Mouse (Mus musculus) frontal cortex, adult (tissue): Measurements from ENCODE around the gene Gramd4.
"Not testable (repeated sequence)": the region's sequence is repeated elsewhere in the genome, so short reads cannot be mapped to it uniquely, and the experiment has no call there.

Experiments used
- ATAC-seq: cut with Nextera tagmentation; 2 replicates; pipeline ENCODE4 v1.9.2; 2017; ENCODE audit warnings: mild to moderate bottlenecking, moderate library complexity, mixed read lengths; ENCODE audit not compliant: low TSS enrichment

The Gramd4 gene

DNA sequence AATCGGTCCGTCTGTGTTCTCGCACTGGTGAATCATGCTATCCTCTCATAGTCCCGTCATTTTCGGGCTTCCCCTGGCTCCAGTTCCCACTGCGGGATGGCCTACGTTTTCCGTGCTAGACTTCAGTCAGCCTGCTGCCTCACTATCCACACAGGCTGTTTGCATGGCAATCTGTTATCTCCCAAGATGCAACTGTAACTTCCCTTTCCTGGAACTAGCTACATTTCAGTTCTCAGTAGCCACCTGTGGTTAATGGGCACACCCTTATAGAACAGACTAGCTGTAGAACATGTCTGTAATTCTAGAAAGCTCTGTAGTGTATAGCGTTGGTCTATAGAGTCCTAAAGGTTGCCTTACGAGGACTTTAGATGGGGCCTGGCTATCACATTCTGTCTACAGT, 6.3 kb upstream of the Gramd4 start:
- ATAC-seq: 0 out of 2 replicates have a peak, but pooled peaks have one; percentile 24

DNA sequence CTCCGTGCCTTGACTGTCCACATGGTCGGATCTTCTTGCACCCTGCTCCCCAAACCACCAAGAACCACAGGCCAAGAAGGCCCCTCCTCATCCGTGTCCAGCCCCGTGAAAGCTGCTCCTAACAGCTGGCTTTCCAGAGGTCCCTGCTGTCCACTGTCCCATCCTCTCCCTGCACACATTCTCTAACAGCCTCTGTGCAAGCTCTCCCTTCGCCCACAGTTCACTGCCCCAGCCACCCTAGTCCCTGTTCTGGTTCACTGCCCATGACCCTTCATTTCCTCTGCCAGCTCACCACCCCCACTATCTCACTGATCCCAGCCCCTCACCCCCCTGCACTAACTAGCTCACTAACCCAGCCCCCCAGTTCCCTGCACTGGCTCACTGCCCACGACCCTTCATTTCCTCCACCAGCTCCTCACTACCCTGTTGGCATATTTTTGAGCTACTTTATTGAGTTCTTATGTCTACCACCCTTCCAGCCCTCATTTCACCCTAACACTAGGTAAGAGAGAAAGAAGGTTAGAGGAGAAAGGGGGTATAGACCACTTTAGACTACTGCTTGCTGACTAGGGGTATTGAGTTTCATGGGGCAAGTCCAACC, 5.5 kb upstream of the Gramd4 start:
- ATAC-seq: no peak

DNA sequence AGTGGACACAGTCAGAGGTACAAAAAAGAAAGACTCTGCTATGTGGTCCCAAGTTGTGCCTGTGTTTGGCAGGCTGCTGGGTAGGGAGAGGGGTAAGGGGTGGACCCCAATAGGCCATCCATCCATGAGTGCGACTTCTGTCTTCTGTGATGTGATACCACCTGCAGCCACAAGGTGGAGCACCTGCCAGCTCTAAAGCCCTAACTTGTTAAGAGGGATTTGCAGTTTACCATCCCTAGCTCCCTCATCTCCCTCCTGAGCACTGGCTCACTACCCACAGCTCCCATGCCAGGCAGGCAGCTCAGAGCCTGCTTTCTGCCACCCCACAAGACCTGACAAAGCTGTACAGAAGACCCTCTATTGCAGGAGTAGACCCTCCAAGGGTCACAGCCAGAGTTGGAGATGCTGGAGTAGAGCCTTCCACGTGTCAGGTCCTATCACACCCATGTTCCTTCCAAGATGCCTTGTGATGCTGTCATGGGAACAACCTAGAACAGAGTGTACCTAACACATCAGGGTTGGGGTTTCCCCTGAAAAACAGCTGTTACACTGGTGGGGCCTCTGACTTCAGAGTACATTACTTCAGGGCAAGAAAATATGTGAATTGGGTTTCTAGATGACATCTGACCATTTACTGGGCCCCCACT, 3.5 kb upstream of the Gramd4 start:
- peak; percentile 66 for ATAC-seq

DNA sequence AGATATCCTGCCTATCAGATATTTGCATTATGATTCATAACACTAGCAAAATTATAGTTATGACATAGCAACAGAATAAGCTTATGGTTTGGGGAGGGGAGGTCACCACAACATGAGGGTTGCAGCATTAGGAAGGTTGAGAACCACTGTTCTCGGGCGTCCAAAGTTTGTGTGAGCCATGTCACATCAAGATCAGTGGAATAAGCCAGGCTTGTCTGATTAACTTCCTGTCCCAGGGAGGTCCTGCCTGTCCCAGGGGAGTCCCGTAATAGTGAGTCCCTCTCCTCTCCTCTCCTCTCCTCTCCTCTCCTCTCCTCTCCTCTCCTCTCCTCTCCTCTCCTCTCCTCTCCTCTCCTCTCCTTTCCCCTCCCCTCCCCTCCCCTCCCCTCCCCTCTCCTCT, 2.6 kb upstream of the Gramd4 start:
- not testable (repeated sequence) for ATAC-seq

DNA sequence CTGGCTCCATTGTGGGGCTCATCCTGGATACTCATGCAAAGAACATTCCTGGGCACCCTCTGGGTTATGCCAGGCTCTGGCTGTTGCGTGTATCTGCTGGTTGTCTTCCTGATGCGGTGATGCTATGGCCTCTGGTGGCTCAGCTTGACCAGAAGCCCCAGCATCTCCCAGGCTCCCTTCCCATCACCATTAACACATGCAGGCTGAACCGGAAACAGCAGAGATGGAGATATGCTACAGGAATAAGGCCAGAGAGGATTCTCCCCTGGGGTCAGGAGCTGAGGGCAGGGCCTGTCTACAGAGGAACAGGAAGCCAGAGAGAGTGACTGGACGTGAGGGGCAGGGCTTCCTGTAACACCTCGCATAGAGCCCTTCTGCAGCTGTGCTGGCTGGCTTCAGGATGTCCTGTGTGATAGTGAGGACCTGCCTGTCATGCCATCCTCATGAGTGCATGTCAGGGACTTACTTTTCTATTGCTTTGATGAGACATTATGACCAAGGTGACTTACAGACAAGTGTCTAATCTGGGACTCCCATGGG, 1.2 kb upstream of the Gramd4 start:
- ATAC-seq: no peak

DNA sequence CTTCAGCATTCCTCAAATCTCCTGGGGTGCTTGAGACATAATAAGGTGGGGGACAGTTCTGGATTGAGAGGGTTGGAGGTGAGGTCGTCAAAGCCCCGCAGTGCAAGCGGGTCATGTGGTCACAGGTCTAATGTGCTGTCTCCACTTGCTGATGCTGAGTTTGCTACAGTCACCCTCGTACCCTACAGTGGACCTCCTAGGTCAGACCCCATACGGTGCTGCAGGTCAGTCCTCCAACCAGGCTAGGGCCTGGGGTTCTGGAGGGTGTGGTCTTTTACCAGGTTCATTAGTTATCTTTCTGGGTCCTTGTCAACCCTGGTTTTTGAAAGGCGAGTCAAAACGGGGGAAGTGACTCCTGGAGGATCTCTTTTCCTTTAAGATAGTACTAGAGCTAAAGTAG, 413 bp downstream of the Gramd4 start:
- no peak for ATAC-seq

DNA sequence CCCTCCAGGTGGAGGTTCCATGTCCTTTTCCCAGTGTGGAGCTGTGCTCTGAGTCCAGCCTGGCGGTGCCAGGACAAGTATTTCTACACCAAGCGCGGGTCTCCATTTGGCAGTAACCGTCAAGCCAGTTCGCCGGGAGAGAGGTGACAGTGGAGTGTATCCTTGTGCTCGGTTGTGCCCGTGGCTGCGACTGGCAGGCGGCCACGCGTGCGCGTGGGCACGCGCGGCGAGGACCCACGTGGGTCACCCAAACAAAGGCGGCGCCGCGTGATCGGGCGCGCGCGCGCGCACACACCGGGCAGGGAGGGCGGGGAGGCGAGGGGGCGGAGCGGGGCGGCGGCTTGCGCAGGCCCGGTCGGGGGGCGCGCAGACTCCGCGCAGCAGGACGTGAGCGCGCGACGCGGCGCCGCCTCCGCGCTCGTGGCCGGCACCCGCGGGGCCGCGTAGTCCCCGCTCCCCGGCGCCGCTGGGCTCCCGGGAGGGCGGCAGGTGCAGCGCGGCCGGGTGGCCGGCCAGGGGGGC, 960 bp downstream of the Gramd4 start:
- peak; percentile 54 for ATAC-seq

DNA sequence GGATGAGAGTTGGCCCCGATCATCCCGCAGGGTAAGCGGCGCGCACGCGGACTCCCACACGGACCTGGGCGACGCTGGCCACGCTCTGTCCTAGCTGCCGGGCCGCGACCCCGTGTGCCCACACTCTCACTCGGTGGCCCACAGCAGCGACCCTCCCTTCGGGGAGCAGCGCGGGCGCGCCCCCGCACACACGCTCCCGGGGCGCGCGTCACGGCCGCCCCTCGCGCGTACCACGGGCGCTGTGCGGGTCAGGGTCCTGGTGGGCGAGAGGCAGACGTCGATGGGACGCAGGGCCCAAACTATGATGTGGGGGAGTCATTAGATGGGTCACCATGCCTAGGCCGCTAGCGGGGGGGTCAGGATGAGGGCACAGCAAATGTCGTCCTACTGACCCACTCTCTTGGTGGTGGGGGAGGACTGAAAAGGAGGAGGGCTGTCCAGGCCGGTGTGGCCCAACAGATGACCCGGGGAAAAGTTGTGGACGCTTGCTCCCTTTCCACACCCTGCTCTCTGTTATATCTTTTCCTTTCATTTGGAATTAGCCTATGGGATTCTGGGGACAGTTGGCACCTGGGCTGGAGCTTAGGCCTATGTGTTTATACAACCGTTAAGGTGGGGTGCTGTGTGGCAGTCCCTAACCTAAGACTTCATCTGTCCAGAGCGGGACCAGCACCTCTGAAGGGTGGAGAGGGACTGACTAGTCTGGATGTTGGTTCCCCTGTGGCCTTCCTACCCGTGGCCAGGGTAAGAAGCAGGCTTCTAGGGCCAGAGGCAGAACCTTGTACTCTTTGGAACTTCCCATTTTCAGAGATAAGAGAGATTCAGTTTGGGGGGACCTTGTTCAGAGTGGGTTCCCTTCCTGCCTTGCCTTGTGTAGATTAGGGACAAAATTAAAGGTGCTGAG, 1.7 kb downstream of the Gramd4 start:
- peak; percentile 8; the same call in 1 of the 2 replicates for ATAC-seq

DNA sequence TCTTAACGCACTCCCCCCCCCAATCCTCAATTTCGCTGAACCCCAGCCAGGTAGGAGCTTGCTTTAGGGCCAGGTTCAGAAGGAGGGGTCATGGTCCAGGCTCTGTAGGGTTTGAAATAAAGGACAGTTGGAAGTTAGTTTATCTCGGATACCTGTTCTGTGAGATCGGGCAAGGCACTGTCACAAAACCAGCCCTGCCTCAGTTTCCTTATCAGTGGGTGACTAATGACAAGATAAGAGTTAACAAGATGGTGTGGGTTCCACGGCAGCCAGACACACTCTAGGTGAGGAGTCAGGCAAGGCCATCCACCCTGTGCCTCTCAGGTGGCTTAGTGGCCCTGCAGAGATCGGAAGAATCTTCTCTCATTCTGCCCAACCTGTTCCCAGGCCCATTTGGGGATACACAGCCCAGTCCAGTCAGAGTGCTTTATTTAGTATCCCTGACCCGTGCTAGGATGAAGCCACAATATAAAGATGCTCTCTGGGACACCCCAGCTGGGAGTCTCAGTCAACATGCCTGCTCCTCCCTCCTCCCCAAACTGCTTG, 2.4 kb downstream of the Gramd4 start:
- no peak for ATAC-seq

DNA sequence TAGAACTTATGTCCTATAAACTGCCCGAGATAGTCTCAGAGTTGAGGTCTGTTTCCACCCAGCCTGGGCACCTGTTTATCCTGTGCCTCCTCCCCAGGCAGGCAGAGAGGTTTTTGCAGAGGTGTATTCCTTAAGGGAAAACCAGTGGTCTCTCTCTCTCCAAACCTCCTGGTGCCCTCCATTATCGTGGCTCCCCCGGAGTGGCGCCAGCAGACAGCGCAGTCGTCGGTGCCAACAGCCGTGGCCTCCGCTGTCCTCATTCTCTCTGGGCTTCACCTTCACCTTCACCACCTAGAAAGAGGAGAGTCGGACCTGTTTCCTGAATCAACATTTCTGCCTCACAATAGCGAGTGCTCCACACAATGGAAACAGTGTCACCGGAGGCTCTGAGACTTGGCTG, 3.1 kb downstream of the Gramd4 start:
- ATAC-seq: no peak

DNA sequence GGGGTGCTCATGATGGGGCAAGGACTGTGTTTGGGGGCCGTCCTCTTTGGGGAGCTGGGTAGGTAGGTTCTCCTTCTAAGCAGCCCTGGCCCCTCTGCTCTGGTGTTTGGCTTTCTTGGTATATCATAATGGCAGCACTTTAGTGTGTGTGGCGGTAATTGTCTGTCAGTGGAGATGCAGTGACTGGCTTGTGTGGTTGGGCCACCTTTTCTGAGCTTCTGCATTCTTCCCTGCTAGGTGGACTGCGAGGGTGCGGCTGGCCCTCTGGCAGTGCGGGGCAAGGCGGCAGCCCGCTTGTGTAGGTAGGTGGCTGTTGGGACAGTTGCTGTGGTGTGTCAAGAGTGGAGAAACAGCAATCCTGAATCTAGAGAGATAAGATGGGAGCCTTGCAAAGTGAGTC, 3.7 kb downstream of the Gramd4 start:
- no peak for ATAC-seq

DNA sequence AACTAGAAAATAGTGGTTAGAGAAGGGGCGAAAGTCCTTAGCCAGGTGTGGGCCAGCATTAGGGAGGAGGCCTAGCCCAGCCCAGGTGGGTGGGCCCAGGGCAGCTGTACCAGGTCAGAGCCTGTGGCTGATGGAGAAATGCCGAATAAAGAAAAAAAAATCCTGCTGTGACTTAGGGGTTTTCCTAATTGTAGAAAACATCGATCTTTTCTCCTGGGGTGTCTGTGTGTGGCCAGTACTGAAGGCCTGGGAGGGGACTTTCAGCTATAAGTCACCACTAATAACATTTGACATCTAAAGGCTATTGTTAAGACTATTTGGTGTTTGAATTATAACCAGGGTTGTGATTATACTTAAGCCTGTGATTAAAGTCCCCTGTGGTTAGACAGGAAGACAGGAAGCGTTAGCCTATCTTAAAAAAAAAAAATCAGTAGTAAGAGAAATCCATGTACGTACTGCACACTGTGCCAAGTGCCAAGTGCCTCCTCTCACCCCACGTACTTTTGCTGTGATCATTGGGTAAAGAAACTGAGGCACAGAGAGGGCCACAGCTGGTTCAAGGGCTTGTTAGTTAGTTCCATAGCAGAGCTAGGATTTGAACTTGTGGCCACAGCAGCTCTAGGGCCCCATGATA, 4.5 kb downstream of the Gramd4 start:
- ATAC-seq: no peak

DNA sequence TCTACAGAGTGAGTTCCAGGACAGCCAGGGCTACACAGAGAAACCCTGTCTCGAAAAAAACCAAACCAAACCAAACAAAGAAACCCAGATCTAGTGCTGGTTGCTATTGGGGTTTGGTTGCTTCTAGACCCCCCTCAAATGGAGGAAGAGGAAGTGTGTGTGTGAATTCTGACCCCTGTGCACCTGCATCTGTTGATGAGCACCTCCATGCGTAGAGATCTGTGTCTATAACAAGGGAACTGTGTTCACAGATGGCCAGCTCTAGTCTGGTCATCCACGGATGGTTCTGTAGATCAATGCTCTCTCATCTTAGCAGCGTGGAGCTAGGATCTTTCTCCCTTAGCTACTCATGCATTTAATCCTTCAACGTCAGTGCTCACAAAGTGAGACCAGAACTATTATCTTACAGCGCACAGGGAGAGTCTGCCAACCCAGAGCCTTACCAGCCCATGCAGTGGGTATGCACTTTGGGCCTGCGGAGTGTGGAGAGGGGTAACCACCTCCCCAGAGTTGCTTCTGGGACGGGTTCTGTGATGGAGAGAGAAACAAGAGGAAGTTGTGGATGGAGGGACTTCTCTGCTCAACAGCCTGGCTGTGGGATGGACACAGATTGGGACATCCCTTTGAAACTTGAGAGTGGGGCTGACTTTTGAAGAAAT, 6.8 kb downstream of the Gramd4 start:
- ATAC-seq: no peak

DNA sequence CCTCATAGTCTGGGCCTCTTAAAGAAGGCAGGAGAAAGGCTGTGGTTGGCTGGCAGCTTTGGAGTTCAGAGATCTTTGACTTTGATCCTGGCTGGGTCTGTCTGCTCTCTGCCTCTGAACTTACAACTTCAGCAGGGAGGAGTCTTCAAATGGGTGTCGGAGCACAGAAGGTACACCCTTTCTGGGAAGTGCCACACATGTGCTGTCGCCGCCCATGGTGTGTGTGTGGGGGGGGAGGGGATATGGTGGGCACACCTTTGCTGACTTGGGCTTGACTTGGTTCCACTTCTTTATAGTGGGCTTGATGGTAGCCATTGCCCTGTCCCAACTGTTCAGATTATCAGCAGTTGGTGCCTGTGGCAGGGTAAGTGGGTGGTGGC, 7.3 kb downstream of the Gramd4 start:
- ATAC-seq: no peak

DNA sequence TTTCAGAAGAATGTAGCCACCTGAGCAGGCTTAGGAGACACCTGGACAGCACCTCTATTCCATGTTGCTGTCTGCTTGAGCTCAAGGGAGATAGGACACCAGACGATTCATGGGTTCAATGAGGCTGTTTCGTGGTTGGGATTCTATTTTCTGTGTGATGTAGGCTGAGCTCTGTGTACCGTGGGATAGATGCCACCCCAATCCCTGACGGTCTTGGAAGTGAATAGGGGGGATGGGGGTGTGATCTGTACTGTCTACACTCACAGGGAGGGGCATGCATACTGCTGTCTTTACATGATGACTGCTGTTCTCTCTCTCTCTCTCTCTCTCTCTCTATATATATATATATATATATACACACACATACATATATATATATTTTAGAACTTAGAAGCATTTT, 7.9 kb downstream of the Gramd4 start:
- ATAC-seq: no peak; the same call in 1 of the 2 replicates

DNA sequence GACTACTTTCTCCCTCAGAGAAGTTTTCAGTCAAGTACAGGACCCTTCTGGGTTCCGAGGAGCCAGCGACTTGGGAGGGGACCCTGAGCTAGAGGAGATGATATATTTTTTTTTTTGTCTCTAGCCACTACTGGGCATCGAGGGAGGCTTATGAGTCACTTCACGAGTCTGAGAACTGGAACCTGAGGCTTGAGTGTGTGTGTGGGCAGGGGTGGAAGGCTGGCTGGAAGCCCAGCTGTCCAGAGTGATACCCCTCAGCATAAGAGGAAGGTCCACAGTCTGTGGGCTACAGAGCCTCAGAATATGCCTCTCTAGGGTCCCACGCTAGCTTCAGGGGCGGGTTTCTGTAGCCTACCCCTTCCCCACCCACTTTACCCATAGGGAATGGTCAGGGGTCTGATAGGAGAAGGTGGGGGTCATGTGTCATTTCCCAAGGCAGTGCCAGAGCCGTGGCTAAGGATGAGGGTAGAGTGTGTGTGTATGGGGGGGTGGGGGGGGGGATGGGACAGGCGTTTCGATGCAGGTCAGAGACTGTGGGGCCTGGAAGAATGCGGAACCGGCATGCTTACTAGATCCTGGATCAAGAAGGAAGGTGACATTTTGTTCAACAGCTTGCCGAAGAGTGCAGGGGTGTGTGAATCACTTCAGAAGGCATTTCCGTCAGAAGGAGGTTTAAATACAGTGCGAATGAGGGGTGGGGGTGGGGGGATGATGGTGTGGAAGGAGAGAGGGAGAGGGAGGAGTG, 9.5 kb downstream of the Gramd4 start:
- ATAC-seq: peak; percentile 44

DNA sequence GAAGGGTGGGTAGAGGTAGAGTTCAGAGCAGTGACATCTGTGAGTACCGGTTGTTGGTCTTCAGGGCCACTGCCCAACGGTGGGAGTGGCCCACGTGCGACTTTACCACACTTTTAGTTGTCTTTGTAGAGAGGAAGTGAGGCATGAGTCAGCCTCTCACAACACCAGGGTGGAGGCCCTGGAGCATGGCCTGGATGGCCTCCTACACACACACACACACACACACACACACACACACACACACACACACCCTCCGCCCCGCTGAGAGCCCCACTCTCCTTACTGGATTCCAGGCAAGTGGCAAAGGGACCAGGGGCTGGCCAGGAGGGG, 10.1 kb downstream of the Gramd4 start:
- peak; percentile 5; the same call in 1 of the 2 replicates for ATAC-seq

DNA sequence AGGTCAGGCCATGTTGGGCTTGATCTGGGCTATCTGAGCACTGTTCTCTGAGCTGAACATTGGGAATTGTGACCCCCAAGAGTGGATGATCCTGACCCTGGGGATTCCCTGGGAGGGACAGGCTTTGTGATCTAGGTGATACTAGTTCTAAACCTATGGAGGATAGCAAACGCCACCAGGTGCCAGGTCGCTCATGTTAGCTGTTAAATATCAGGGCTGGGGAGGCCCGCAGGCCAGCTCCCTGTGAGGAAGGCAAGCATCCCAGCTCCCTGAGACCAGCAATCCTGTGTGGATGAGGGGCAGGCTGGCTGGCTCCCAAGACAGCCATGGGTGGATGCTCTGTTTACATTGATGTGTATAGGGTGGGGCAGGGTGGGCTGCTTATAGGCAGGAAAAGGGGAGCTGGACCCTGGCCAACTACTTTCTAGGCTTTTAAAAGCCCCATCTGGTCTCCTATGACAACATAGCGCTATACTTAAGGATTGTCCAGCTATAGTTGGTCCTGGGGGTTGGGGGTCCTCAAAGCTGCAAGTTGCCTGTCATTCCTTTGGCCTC, 10.5 kb downstream of the Gramd4 start:
- no peak for ATAC-seq

DNA sequence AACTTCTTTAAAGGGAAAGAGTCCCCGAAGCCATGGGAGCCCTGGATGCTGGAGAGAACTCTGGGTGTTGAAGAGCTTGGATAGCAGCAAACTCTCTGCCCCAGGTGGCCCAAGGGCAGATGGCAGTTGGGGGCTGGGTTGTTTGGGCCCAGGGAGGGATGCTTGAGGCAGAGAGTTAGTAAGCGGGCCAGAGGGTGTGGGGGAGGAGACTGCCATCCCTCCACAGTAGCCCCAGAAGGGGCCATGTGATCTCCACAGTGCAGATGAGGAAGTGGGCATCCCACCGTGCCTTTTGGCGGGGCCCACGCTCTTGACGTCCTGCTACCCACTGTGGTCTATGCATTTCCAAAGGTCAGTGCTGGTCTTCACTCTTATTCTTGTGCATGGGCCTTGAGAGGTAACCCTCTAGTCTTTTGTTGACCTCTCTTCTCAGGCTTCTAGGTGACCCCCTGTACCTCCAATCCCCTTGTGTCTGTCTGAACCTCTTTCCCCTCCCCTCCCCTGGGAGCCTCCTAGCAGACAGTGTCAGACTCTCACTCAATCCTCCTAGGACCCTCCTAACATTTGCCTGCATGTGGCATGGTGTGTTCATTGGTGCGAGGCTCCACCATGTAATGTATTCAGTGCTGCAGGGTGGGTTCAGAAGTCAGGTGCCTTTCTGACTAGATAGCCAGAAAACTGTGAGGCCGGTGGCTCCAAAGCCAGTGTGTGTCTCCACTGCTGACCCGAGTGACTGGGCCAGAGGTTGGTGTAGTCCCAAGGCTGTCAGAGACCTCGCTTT, 11.7 kb downstream of the Gramd4 start:
- no peak for ATAC-seq
